Mouse (Mus musculus) cerebellum, adult 11 months (tissue): ENCODE results near the gene Igfbp4.

Source experiments
- DNase-seq: peaks from one replicate; pipeline ENCODE4 v3.0.0; 2022

The Igfbp4 gene

DNA sequence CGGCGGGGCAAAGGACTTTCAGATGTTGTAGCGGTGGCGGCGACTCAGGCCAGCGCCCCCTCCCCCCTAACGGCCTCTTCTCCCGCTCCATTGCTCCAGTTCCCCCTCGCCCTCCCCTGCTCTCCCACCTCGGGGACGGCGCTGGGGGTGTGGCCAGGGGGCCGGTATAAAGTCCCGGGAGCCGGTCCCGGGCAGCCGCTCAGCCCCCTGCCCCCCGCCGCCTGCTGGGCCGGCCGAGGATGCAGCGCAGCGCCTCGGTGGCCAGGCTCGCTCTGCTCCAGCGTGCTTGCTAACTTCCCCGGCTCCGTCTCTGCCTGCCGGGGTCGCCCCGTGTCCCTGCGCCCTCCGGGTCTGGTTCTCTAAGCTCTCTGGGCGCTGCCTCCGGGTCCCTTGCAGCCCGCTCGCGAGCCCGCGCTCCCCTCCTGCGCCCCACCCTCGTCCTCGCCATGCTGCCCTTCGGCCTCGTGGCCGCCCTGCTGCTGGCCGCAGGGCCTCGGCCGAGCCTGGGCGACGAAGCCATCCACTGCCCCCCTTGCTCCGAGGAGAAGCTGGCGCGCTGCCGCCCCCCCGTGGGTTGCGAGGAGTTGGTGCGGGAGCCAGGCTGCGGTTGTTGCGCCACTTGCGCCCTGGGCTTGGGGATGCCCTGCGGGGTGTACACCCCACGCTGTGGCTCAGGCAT lies at the start of gene Igfbp4:
Igfbp4 (plus strand) TSS at position 194 of the 679 bp plus-strand sequence.
- DNase-seq = no peak

GRCm38 (mm10) chr11:98995987-98996386 lies 45.1 kb upstream of the Igfbp4 start:
- no peak for DNase-seq

DNA sequence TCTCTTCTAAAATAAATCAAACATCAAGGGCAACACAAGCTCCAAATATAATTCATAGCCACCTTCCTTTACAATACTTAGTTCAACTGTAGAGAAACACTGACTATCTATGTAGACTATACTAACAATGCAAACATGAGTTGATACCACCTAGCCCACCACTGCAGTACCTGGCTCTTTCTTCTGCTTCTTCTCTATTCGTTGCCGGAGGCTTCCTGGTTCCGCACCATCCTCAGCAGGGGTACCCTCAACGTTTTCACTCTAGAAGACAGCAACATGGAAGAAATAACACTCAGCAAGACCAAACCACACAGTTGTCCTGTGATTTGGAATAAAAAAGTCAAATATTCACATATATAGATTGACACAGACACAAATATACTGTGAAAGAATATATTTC lies 43.4 kb upstream of the Igfbp4 start:
- no peak for DNase-seq

- no peak for DNase-seq
Observed at GRCm38 (mm10) chr11:98998776-98999175, 42.3 kb upstream of the Igfbp4 start.

DNA sequence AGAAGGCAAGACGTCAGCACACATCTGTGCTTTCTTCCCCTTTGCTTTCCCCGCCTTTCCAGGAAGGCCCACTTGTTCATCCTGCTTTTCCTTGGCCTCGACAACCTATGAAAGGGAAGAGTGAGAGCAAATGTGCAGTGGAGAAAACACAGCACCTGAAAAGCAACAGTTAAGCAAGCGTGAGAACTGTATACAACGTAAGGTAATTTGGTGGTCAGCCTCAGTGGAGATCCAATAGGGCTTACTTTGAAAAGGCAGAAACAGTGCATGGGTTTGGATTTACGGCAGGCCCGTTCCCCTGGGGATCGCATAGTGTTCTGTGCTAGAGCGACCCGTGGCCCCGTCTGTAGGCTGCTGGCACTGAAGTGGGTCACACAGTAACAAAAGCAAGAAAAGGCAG lies 41.8 kb upstream of the Igfbp4 start:
- no peak for DNase-seq

- DNase-seq = no peak
Observed at GRCm38 (mm10) chr11:99006788-99007187, 34.3 kb upstream of the Igfbp4 start.

GRCm38 (mm10) chr11:99010124-99010523 lies 30.9 kb upstream of the Igfbp4 start:
- no peak for DNase-seq

GRCm38 (mm10) chr11:99010706-99011105 lies 30.3 kb upstream of the Igfbp4 start:
- DNase-seq = no peak

GRCm38 (mm10) chr11:99013856-99014255 lies 27.2 kb upstream of the Igfbp4 start:
- DNase-seq = no peak

GRCm38 (mm10) chr11:99019844-99020243 lies 21.2 kb upstream of the Igfbp4 start:
- DNase-seq = no peak

DNA sequence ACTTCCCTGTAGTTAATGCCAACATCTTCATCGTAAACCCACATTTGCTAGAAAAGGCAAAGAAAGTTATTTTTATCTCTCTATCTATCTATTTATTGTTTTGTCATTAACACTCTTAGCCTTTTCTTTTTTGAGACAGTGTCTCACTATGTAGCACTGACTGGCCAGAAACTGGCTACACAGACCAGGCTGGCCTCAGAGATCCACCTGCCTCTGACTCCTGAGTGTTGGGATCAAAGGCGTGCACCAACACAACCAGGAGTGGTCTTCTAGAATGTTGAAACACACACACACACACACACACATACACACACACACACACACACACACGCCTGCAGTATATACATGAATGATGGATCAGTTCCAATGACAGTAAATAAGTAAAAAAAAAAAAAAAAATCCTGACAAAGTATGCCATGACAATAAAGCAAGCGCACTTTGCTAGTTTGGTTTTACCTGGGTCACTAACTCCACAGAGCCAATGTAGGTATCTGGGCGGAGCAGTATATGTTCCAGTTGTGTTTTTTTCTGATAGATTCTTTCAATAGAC lies 18.6 kb upstream of the Igfbp4 start:
- no peak for DNase-seq

- DNase-seq = no peak
Observed at GRCm38 (mm10) chr11:99023094-99023493, 17.9 kb upstream of the Igfbp4 start.

DNA sequence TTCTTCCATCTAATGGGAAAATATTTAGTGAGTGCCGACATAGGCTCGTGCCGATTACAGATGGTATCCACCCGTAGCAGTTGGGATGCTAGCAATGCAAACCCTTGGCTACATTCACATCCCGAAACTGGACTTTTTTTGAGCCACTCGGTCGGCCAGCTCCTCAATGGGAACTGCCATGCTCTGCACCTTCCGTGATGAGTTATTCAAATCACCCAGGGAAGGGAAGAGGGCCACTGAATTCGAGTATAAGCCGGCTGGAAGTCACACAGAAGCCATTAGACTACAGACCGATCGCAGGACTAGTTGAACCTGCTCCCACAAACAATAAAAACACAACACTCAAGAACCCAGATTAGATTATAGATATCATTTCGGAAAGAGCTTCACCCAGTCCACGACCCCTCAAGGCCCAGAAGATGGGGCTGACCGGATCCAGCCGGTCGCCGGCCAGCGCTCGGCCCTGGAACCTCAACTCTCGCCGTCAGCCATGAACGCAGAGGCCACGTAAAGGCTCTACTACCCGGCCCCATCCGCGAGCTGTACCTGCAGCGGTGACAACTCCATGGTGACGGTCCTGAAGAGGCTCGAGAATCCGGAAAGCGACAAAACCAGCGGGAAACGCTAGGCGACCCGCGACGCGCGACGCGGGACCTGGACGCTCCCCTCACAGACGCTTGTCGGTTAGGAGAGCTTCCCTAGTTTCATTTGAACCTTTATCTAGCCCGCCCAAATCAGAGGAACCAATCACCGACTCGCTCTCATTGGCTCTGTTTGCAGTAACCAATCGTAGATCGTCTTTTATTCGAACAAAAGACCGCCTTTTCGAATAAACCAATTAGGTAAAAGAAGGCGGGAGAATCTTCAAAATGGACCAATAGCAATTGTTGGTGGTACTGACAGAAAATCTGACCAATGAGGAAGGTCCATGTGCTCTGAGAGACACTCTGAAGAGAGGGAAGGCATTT lies 17.3 kb upstream of the Igfbp4 start, which contains the start of gene Top2a:
Top2a (minus strand) TSS at position 690 of the 968 bp plus-strand sequence.
- peak; percentile 93 for DNase-seq

DNA sequence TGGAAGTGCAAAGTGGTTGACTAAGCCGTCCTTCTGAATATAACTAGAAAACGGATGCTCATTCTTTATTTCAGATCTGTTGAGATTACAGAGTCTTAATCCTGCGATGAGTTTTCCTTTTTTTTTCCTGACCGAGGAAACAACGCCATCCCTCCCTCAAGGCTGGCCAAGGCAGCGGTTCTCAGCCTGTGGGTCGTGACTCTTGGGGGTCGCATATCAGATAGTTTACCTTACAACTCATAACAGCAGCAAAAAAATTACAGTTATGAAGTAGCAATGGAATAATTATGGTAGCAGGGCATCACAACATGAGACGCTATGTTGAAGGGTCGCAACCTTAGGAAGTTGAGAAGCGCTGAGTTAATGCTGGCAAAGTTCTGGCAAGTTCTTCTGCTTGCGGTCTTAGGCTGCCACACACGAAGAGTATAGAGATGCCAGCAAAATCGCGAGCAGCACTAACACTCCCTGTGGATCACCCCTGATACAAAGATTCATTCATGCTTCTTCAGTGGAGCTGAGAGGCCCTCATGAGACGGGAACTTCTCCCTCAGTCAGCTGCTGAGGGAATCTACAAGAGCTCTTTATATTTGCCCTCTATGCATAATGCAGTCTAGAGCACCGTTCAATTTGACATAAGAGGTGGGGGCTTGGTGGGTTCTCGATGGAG lies 16.4 kb upstream of the Igfbp4 start:
- no peak for DNase-seq

- DNase-seq = no peak
Observed at GRCm38 (mm10) chr11:99025878-99026277, 15.2 kb upstream of the Igfbp4 start.

DNA sequence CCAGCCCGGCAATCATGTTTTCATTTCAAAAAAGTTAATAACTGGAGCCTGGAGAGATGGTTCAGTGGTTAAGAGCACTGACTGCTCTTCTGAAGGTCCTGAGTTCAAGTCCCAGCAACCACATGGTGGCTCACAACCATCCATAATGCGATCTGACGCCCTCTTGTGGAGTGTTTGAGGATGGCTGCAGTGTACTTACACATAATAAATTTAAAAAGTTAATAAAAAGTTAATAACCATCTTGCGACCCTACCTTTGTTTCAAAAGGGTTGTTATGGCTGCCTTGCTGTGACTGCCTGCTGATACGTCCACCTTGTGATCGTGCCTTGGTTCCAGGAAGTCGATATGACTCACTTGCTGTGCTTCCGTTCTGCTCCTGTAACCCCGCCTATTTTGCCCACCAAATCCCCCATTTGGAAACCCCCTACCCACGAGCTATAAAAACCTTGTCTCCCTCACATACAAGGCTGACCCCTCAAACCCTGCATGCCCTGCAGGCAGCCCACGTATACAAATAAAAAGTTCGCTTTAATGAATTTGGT lies 14.1 kb upstream of the Igfbp4 start:
- no peak for DNase-seq

DNA sequence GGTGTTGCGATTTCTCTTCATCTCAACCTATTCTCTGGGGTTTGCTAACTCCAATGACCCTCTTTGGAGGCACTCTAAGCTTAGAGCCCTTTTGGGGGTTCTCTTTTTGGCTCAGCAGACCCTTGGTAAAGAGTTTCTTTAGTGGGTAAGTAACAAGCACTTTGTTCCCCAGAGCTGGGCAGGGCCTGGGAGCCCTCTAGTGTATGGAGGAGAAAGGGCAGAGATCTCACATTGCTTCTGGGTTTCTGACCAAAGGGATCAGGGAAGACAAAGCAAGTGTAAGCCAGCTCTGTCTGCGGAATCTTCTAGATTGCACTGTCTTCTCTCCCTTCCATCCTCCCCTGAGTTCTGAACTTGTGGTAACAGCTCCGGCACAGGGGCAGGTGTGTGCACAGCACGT lies 5.7 kb upstream of the Igfbp4 start:
- no peak for DNase-seq

- DNase-seq = no peak
Observed at GRCm38 (mm10) chr11:99036254-99036653, 4.8 kb upstream of the Igfbp4 start.

GRCm38 (mm10) chr11:99039782-99040181 lies 1.3 kb upstream of the Igfbp4 start:
- DNase-seq = peak; percentile 42

DNA sequence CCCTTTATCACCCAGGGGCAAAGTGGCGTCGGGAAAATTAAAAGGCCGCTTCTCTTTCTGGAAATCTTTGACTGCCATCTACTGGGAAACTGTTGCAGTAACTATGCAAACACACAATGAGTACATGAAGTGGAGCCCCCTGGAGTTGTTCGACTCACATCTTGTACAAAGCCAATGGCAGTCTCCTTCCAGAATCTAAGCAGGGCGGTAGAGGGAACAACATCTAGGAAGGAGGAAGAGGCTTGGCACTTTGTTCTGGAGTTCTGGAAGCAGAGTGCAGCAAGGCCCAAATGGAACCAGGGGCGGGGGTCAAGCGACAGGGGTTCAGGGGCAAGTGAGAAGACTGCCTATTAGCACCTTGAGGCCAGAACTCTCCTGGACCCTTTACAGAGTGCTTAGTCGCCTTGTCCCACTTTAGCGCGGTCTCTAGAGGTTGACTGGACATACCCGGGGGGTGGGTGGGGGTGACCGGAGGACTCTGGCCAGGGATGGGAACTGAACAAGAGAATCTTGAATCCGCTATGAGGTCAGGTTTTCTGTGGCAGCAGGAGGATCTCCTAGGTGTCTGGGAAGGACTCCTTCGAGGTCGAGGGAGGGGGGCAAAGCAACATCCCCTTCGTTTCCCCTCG lies 584 bp upstream of the Igfbp4 start:
- DNase-seq = no peak

DNA sequence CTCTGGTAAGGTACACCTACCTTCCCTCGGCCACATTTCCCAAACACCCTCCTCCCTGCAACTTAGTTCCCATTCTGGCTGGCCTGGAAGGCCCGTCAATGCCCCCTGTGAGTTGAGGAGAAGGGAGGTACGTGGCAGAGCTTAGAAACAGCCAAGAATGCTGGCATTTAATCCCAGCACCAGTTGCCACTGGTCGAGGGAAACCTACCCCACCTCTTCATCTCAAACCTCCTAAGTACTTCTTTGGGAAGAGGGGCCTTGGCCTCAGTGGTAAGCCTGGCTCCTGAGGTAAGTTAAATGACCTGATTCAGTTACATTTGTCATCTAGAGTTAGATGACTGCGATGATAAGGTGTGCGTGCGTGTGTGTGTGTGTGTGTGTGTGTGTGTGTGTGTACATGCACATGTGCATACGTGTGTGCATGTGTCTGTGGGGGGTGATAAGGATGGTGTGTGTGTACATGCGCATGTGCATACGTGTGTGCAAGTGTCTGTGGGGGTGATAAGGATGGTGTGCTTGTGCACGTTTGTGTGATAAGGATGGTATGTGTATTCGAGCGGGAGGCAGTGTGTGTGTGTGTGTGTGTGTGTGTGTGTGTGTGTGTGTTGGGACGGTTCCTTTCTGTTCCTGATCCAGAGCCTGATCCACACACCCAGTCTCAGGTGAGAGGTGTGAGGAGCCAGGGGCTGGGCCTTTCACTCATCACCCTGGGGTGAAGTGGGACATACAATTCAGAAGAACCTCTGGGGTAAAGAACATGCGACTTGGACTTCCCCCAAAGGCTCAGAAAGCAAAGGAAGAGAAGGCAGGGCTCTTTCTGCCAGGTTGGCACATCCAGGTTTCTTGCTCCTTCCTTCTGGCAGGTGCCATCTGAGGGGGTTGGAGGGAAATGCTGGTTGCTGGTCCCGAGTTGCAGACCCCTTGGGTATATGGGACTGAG lies 1.1 kb downstream of the Igfbp4 start:
- no peak for DNase-seq
